Mouse (Mus musculus): ENCODE data around the gene Obsl1.

DNA sequence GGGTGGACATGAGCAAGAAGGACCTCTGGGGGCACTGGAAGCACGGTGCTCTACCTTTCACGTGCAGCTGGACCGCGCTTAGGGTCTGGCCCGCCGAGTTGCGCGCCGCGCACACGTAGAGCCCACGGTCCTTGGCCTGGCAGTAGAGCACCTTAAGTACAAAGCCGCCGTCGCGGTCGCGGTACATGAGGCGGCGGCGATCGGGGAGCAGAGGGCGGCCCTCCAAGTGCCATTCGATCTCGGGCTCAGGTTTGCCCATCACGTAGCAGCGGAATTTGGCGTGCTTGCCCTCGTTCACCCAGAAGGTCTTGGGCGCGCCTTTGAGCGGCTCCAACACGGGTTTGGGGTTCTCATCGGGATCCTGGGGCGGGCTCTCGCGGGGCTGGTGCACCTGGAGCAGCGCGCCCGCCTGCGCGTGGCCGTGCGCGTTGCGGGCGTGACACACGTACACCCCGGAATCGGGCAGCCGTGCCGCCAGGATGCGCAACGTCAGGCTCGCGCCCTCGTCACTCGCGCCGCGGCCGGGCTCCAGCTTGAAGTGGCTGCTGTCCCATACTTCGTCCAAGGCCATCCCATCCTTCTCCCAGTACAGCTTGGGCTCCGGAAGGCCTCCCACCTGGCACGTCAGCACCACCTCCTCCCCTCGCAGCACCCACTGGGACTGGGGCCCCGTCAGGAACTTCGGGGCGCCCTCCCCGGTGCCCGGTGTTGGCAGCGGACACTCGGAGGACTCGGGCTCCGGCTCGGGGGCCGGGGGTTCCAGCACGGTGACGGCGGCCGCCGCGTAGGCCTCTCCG lies 895 bp downstream of the Obsl1 start:
- no peak for TF ChIP-seq CTCF (IDR thresholded peaks at IDR 0.05; ENCODE audit: insufficient read depth, low read length)
- peak; percentile 38; the same call in 1 of the 2 replicates for TF ChIP-seq POLR2A (IDR thresholded peaks at IDR 0.05; ENCODE audit: borderline replicate concordance, extremely low read depth, low read depth, low read length)
